Mouse (Mus musculus): ENCODE measurements around the gene Angptl2. TPM values are rescaled to one million over a fixed set of nuclear protein-coding genes. Genes with fewer than 3 reads are reported as not detected.

Angptl2 gene
- total and polyA plus RNA-seq, 3 experiments: 0.04 to 0.21 TPM; not detected in 1

GRCm38 (mm10) chr2:33272665-33273439, 57.0 kb downstream of the Angptl2 start:
- dilution Hi-C loops (cut with MboI; ENCODE audit: extremely low pct_ligation_motif_present, extremely low pct_unique_long_range_greater_than_20kb, low sequenced_read_pairs) (no loop called here), in situ Hi-C loops (cut with MboI; ENCODE audit: low pct_ligation_motif_present, low pct_unique_long_range_greater_than_20kb, low sequenced_read_pairs) (no loop called here)
- Histone ChIP-seq H3K4me2 (ENCODE audit: insufficient read depth, low read depth, poor library complexity, severe bottlenecking) (no peak overlapping the region), H3K79me2 (replicated peaks; ENCODE audit: control insufficient read depth, extremely low read depth, insufficient read depth, poor library complexity, severe bottlenecking) (no peaks in the 10 kb centered on the region), H3K9me3 (replicated peaks; ENCODE audit: low read length) (no peaks in the 10 kb centered on the region), H3K4me3 (replicated peaks in 1 of 3; ENCODE audit: low read depth in 2 of 3, low read length in 2 of 3, poor library complexity in 1 of 3) (no peak overlapping the region), H3K9ac (ENCODE audit: insufficient read depth, low read depth) (no peak overlapping the region), H3K4me1 (ENCODE audit: control insufficient read depth in 1 of 2, insufficient read depth in 2 of 2) (peaks cover 11 to 14% of the 10 kb centered on the region in 2 experiments; a peak in 3 of 4 replicates), H3K27me3 (replicated peaks) (no peaks in the 10 kb centered on the region), H3K27ac (ENCODE audit: insufficient read depth, low read depth) (no peak overlapping the region), H3K36me3 (replicated peaks in 1 of 2; ENCODE audit: control insufficient read depth in 1 of 2, insufficient read depth in 1 of 2, low read length in 1 of 2) (peaks cover 0 to 6% of the 10 kb centered on the region in 2 experiments)
- DNase-seq (ENCODE audit: extremely low read depth): no peak
- TF ChIP-seq HCFC1 (IDR thresholded peaks at IDR 0.05; ENCODE audit: low read depth, low read length) (no peak), ETS1 (conservative IDR thresholded peaks at IDR 0.05; ENCODE audit: low read depth, low read length) (no peak), MAZ (IDR thresholded peaks at IDR 0.05; ENCODE audit: low read depth, low read length) (no peak), MAFK (IDR thresholded peaks at IDR 0.05; ENCODE audit: insufficient replicate concordance, low read length) (no peak), JUND (conservative IDR thresholded peaks at IDR 0.05; ENCODE audit: low read depth, low read length) (no peak), ZKSCAN1 (IDR thresholded peaks at IDR 0.05; ENCODE audit: borderline replicate concordance, low read depth, low read length) (no peak), PAX5 (IDR thresholded peaks at IDR 0.05; ENCODE audit: low read length) (no peak), GABPA (IDR thresholded peaks at IDR 0.05; ENCODE audit: insufficient replicate concordance, low read depth, low read length) (no peak), ELF1 (IDR thresholded peaks at IDR 0.05; ENCODE audit: low read depth, low read length) (no peak), CTCF (conservative IDR thresholded peaks at IDR 0.05 in 1 of 2, IDR thresholded peaks at IDR 0.05 in 1 of 2; ENCODE audit: low read depth in 2 of 2, low read length in 2 of 2) (no peak), NELFE (IDR thresholded peaks at IDR 0.05; ENCODE audit: low read depth, low read length) (no peak), POLR2A (IDR thresholded peaks at IDR 0.05; ENCODE audit: low read depth, low read length) (no peak), MAX (IDR thresholded peaks at IDR 0.05; ENCODE audit: low read length) (no peak), ZMIZ1 (IDR thresholded peaks at IDR 0.05; ENCODE audit: low read depth, low read length) (no peak), MEF2A (IDR thresholded peaks at IDR 0.05; ENCODE audit: borderline replicate concordance, low read depth, low read length) (no peak), NRF1 (IDR thresholded peaks at IDR 0.05; ENCODE audit: low read depth, low read length) (no peak)

- TF ChIP-seq E2F4 (IDR thresholded peaks at IDR 0.05; ENCODE audit: insufficient replicate concordance, low read depth, low read length) (no peak), IRF4 (IDR thresholded peaks at IDR 0.05; ENCODE audit: low read depth, low read length) (0 out of 2 replicates have a peak, but pooled peaks have one; percentile 29)
- in situ Hi-C loops (cut with MboI; ENCODE audit: low pct_ligation_motif_present, low pct_unique_long_range_greater_than_20kb, low sequenced_read_pairs) (no loop called here), dilution Hi-C loops (cut with MboI; ENCODE audit: extremely low pct_ligation_motif_present, extremely low pct_unique_long_range_greater_than_20kb, low sequenced_read_pairs) (no loop called here)
- Histone ChIP-seq H3K4me1 (ENCODE audit: control insufficient read depth in 1 of 2, insufficient read depth in 2 of 2) (peaks cover 11 to 14% of the 10 kb centered on the region in 2 experiments; a peak in 3 of 4 replicates), H3K27ac (ENCODE audit: insufficient read depth, low read depth) (no peak overlapping the region), H3K4me3 (replicated peaks in 1 of 3; ENCODE audit: low read depth in 2 of 3, low read length in 2 of 3, poor library complexity in 1 of 3) (no peak overlapping the region), H3K36me3 (replicated peaks in 1 of 2; ENCODE audit: control insufficient read depth in 1 of 2, insufficient read depth in 1 of 2, low read length in 1 of 2) (peaks cover 0 to 2% of the 10 kb centered on the region in 2 experiments), H3K27me3 (replicated peaks) (no peaks in the 10 kb centered on the region), H3K79me2 (replicated peaks; ENCODE audit: control insufficient read depth, extremely low read depth, insufficient read depth, poor library complexity, severe bottlenecking) (no peaks in the 10 kb centered on the region), H3K9ac (ENCODE audit: insufficient read depth, low read depth) (no peak overlapping the region), H3K4me2 (ENCODE audit: insufficient read depth, low read depth, poor library complexity, severe bottlenecking) (no peak overlapping the region), H3K9me3 (replicated peaks; ENCODE audit: low read length) (no peaks in the 10 kb centered on the region)
- DNase-seq (ENCODE audit: extremely low read depth): peak; percentile 17
These were observed 59.0 kb downstream of the Angptl2 start for GRCm38 (mm10) chr2:33274719-33275490.
